Mouse (Mus musculus): ENCODE results near the gene Gatad2a. TPM values are rescaled to one million over a fixed set of nuclear protein-coding genes. Genes with fewer than 3 reads are reported as not detected.
"Not testable (repeated sequence)": the region's sequence is repeated elsewhere in the genome, so short reads cannot be mapped to it uniquely, and the experiment has no call there.

Gatad2a gene
- total and polyA plus RNA-seq, 3 experiments, result 52.2 to 139 (median 99.3) TPM

- no peak overlapping the region for H3K4me3 ChIP-seq (ENCODE audit: low read depth, low read length)
- no peaks in the 10 kb centered on the region for H3K27me3 ChIP-seq (ENCODE audit: insufficient read depth, low read length)
- H3K4me1 ChIP-seq (ENCODE audit: insufficient read depth, low read depth, low read length), result peaks cover 51% of the 10 kb centered on the region
- DNase-seq (ENCODE audit: low spot score) (no peak), ATAC-seq (ENCODE audit: extremely low read depth, insufficient number of reproducible peaks, low FRiP score, poor library complexity, severe bottlenecking) (no peak)
- peaks cover 80% of the 10 kb centered on the region for H3K36me3 ChIP-seq (replicated peaks)
- no peaks in the 10 kb centered on the region for H3K9me3 ChIP-seq (replicated peaks)
- TF ChIP-seq GATA2 (IDR thresholded peaks at IDR 0.05; ENCODE audit: borderline replicate concordance, low read depth, low read length) (no peak), CTCF (IDR thresholded peaks at IDR 0.05; ENCODE audit: low read depth, low read length) (no peak), GATA1 (IDR thresholded peaks at IDR 0.05; ENCODE audit: borderline replicate concordance, low read length) (no peak), POLR2AphosphoS5 (IDR thresholded peaks at IDR 0.05; ENCODE audit: insufficient replicate concordance, low read depth, low read length) (no peak), TAL1 (conservative IDR thresholded peaks at IDR 0.05; ENCODE audit: low read depth, low read length) (no peak)
These were observed 42.0 kb downstream of the Gatad2a start for GRCm38 (mm10) chr8:69954213-69954612.

DNA sequence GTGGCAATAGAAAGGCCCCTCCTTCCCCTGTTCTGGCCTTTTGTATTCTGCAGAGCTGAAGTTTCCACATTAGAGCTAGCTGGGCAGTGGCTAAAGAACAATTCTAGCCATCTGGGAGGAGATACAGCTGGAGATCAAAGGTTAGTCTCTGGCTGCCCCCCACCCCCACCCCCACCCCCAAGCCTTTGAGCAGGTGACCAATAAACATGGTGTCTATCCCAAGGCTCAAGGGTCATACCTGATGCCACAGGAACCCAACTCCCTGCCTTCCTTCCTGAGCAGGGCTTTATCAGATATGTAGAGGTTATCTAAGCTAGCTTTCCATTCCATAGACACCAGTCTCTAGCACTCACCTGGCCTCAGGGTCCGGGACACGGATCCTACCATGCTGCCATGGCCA lies 45.9 kb downstream of the Gatad2a start:
- DNase-seq (ENCODE audit: low spot score), result no peak
- no peak for ATAC-seq (ENCODE audit: extremely low read depth, insufficient number of reproducible peaks, low FRiP score, poor library complexity, severe bottlenecking)
- H3K9me3 ChIP-seq (replicated peaks), result no peaks in the 10 kb centered on the region
- no peaks in the 10 kb centered on the region for H3K27me3 ChIP-seq (ENCODE audit: insufficient read depth, low read length)
- no peak for TF ChIP-seq TAL1 (conservative IDR thresholded peaks at IDR 0.05; ENCODE audit: low read depth, low read length)
- TF ChIP-seq GATA2 (IDR thresholded peaks at IDR 0.05; ENCODE audit: borderline replicate concordance, low read depth, low read length), result no peak
- TF ChIP-seq GATA1 (IDR thresholded peaks at IDR 0.05; ENCODE audit: borderline replicate concordance, low read length), result no peak
- no peak for TF ChIP-seq CTCF (IDR thresholded peaks at IDR 0.05; ENCODE audit: low read depth, low read length)
- no peak for TF ChIP-seq POLR2AphosphoS5 (IDR thresholded peaks at IDR 0.05; ENCODE audit: insufficient replicate concordance, low read depth, low read length)
- no peak overlapping the region for H3K4me3 ChIP-seq (ENCODE audit: low read depth, low read length)
- H3K4me1 ChIP-seq (ENCODE audit: insufficient read depth, low read depth, low read length), result peaks cover 17% of the 10 kb centered on the region
- H3K36me3 ChIP-seq (replicated peaks), result peaks cover 82% of the 10 kb centered on the region

GRCm38 (mm10) chr8:69942495-69942894 lies 53.7 kb downstream of the Gatad2a start:
- peaks cover 48% of the 10 kb centered on the region for H3K4me1 ChIP-seq (ENCODE audit: insufficient read depth, low read depth, low read length)
- not testable (repeated sequence) for H3K27me3 ChIP-seq (ENCODE audit: insufficient read depth, low read length); H3K4me3 ChIP-seq (ENCODE audit: low read depth, low read length); DNase-seq (ENCODE audit: low spot score); ATAC-seq (ENCODE audit: extremely low read depth, insufficient number of reproducible peaks, low FRiP score, poor library complexity, severe bottlenecking); H3K9me3 ChIP-seq (replicated peaks)
- H3K36me3 ChIP-seq (replicated peaks), result peaks cover 90% of the 10 kb centered on the region

GRCm38 (mm10) chr8:69940386-69940785 lies 55.8 kb downstream of the Gatad2a start:
- TF ChIP-seq POLR2AphosphoS5 (IDR thresholded peaks at IDR 0.05; ENCODE audit: insufficient replicate concordance, low read depth, low read length) (no peak), GATA1 (IDR thresholded peaks at IDR 0.05; ENCODE audit: borderline replicate concordance, low read length) (no peak), CTCF (IDR thresholded peaks at IDR 0.05; ENCODE audit: low read depth, low read length) (no peak), TAL1 (conservative IDR thresholded peaks at IDR 0.05; ENCODE audit: low read depth, low read length) (no peak), GATA2 (IDR thresholded peaks at IDR 0.05; ENCODE audit: borderline replicate concordance, low read depth, low read length) (no peak)
- Histone ChIP-seq H3K4me1 (ENCODE audit: insufficient read depth, low read depth, low read length) (peaks cover 61% of the 10 kb centered on the region), H3K4me3 (ENCODE audit: low read depth, low read length) (no peak overlapping the region)

DNA sequence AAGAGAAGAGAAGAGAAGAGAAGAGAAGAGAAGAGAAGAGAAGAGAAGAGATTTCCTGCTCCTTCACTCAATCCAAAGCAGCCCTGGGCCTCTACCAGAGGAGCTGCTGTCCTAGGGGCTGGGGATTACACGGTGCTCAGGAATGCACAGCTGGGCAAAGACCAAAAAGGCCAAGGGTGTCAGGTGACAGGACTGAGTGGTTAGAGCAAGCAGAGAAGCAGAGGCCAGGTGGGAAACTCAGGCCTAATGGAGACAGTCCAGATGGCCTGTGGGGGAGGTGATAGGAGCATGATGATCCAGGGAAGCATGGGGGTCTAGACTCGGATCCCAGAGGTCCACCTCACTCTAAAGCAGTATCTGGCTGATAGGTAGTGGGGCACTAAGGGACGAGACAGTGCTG lies 56.6 kb downstream of the Gatad2a start:
- ATAC-seq (ENCODE audit: extremely low read depth, insufficient number of reproducible peaks, low FRiP score, poor library complexity, severe bottlenecking), result no peak
- H3K9me3 ChIP-seq (replicated peaks), result no peaks in the 10 kb centered on the region
- H3K36me3 ChIP-seq (replicated peaks), result peaks cover 93% of the 10 kb centered on the region
- H3K27me3 ChIP-seq (ENCODE audit: insufficient read depth, low read length), result no peaks in the 10 kb centered on the region
- H3K4me3 ChIP-seq (ENCODE audit: low read depth, low read length), result no peak overlapping the region
- H3K4me1 ChIP-seq (ENCODE audit: insufficient read depth, low read depth, low read length), result peaks cover 61% of the 10 kb centered on the region
- no peak for TF ChIP-seq GATA2 (IDR thresholded peaks at IDR 0.05; ENCODE audit: borderline replicate concordance, low read depth, low read length)
- TF ChIP-seq TAL1 (conservative IDR thresholded peaks at IDR 0.05; ENCODE audit: low read depth, low read length), result no peak
- no peak for TF ChIP-seq CTCF (IDR thresholded peaks at IDR 0.05; ENCODE audit: low read depth, low read length)
- TF ChIP-seq POLR2AphosphoS5 (IDR thresholded peaks at IDR 0.05; ENCODE audit: insufficient replicate concordance, low read depth, low read length), result no peak
- TF ChIP-seq GATA1 (IDR thresholded peaks at IDR 0.05; ENCODE audit: borderline replicate concordance, low read length), result no peak
- DNase-seq (ENCODE audit: low spot score), result no peak

More at GRCm38 (mm10) chr8:69940386-69940785, 55.8 kb downstream of the Gatad2a start:
- H3K27me3 ChIP-seq (ENCODE audit: insufficient read depth, low read length), result no peaks in the 10 kb centered on the region
- DNase-seq (ENCODE audit: low spot score) (no peak), ATAC-seq (ENCODE audit: extremely low read depth, insufficient number of reproducible peaks, low FRiP score, poor library complexity, severe bottlenecking) (no peak)
- peaks cover 93% of the 10 kb centered on the region for H3K36me3 ChIP-seq (replicated peaks)
- no peaks in the 10 kb centered on the region for H3K9me3 ChIP-seq (replicated peaks)

- Histone ChIP-seq H3K36me3 (replicated peaks) (peaks cover 94% of the 10 kb centered on the region), H3K9me3 (replicated peaks) (no peaks in the 10 kb centered on the region), H3K27me3 (ENCODE audit: insufficient read depth, low read length) (no peaks in the 10 kb centered on the region), H3K4me3 (ENCODE audit: low read depth, low read length) (no peak overlapping the region), H3K4me1 (ENCODE audit: insufficient read depth, low read depth, low read length) (peaks cover 59% of the 10 kb centered on the region)
- ATAC-seq (ENCODE audit: extremely low read depth, insufficient number of reproducible peaks, low FRiP score, poor library complexity, severe bottlenecking) (no peak), DNase-seq (ENCODE audit: low spot score) (no peak)
- TF ChIP-seq GATA2 (IDR thresholded peaks at IDR 0.05; ENCODE audit: borderline replicate concordance, low read depth, low read length) (no peak), CTCF (IDR thresholded peaks at IDR 0.05; ENCODE audit: low read depth, low read length) (no peak), POLR2AphosphoS5 (IDR thresholded peaks at IDR 0.05; ENCODE audit: insufficient replicate concordance, low read depth, low read length) (no peak), GATA1 (IDR thresholded peaks at IDR 0.05; ENCODE audit: borderline replicate concordance, low read length) (no peak), TAL1 (conservative IDR thresholded peaks at IDR 0.05; ENCODE audit: low read depth, low read length) (no peak)
These were observed 57.8 kb downstream of the Gatad2a start for GRCm38 (mm10) chr8:69938245-69938982.
